Mouse (Mus musculus) cerebellum, adult 2 months (tissue): ENCODE measurements around the gene Krt80. TPM values are rescaled to one million over a fixed set of nuclear protein-coding genes. Genes with fewer than 3 reads are reported as not detected.

ENCODE experiments used
- DNase-seq, 2 experiments: peaks; one replicate each; pipeline ENCODE4 v3.0.0; 2021
- H3K27ac ChIP-seq: fragments of 200-500 bp; 2 replicates; pipeline ENCODE4 v1.5.1; 2012; ENCODE audit warnings: low read length, control low read depth, inconsistent platforms; ENCODE audit not compliant: insufficient read depth
- H3K27me3 ChIP-seq: fragments of 200-500 bp; 2 replicates; pipeline ENCODE4 v1.6.1; 2012; ENCODE audit warnings: inconsistent platforms, mild to moderate bottlenecking, low read length, moderate library complexity; ENCODE audit not compliant: control insufficient read depth, insufficient read depth
- H3K4me1 ChIP-seq: fragments of 200-500 bp; 2 replicates; pipeline ENCODE4 v1.6.1; 2011; ENCODE audit warnings: low read length; ENCODE audit not compliant: control insufficient read depth, insufficient read depth
- H3K4me3 ChIP-seq: fragments of 200-500 bp; replicated peaks from 2 replicates; pipeline ENCODE3; 2011; ENCODE audit warnings: mild to moderate bottlenecking, low read depth, low read length, control low read depth; ENCODE audit not compliant: insufficient read depth
- CTCF ChIP-seq: fragments of 200-500 bp; IDR thresholded peaks from 2 replicates; pipeline ENCODE4 v1.5.1; 2011; ENCODE audit warnings: low read depth, mild to moderate bottlenecking, control low read depth, low read length, moderate library complexity, borderline replicate concordance; ENCODE audit not compliant: insufficient read depth
- POLR2A ChIP-seq: fragments of 200-500 bp; IDR thresholded peaks from 2 replicates; pipeline ENCODE4 v1.6.1; 2011; ENCODE audit warnings: low read length, control low read depth, borderline replicate concordance; ENCODE audit not compliant: insufficient read depth
- WGBS: fragments of 180-500 bp; shearing (Covaris S2); methylation state at CpG from one replicate; pipeline ENCODE4 v1.1.7; 2018; 5-methylcytosine and 5-hydroxymethylcytosine counted together
- polyA plus RNA-seq: library from polyadenylated mRNA; depleted of rRNA; stranded (reverse); fragments of >200 nt; gene quantifications from 2 replicates; pipeline ENCODE4 v1.2.3, GENCODE M21; 2012

The Krt80 gene
- polyA plus RNA-seq, 1 experiment, result 0.05 TPM

DNA sequence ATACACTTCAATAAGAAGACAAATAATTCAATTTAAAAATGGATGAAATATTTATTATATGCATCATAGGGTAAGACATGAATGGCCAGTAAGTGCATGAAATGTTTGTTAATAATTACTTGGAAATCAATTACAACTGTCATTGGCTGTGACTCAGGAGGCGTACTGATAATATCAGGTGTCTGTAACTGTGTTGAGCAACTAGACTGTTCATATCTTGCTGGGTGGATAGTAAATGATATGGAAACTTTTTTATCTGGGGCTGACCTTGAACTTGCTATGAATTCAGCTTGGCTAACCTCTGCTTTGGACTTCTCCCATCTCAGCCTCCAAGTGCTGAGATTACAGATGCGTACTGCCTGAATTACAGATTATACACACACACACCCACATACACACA, 27.7 kb upstream of the Krt80 start:
- DNase-seq, result no peak
- WGBS, result 97% methylated on average over 2 of the region's 2 CpGs
- H3K27me3 ChIP-seq, result no peaks in the 10 kb centered on the region
- TF ChIP-seq POLR2A (no peak), CTCF (no peak)
- no peak overlapping the region for H3K27ac ChIP-seq
- H3K4me3 ChIP-seq, result no peak overlapping the region
- H3K4me1 ChIP-seq, result no peaks in the 10 kb centered on the region

DNA sequence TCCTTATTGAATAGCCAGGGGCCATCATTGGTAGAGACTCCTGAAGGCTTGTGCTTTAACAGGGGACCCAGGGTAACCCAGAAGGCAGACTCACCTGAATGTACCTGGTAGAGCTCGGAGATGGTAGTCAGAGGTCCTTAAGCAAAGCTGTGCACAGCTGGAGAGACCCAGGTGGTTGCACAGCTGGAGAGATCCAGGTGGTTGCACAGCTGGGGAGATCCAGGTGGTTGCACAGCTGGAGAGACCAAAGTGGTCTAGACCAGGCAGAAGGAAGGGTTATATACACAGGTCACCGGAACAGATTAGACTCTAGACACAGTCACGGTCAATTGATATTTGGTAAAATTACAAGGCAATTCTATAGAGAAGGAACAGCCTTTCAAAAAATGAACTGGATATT, 27.0 kb upstream of the Krt80 start:
- Histone ChIP-seq H3K4me1 (no peaks in the 10 kb centered on the region), H3K4me3 (no peak overlapping the region), H3K27me3 (no peaks in the 10 kb centered on the region), H3K27ac (no peak overlapping the region)
- DNase-seq, result no peak
- WGBS, result 85% methylated on average over 3 of the region's 3 CpGs
- TF ChIP-seq CTCF, result no peak
- no peak for TF ChIP-seq POLR2A

DNA sequence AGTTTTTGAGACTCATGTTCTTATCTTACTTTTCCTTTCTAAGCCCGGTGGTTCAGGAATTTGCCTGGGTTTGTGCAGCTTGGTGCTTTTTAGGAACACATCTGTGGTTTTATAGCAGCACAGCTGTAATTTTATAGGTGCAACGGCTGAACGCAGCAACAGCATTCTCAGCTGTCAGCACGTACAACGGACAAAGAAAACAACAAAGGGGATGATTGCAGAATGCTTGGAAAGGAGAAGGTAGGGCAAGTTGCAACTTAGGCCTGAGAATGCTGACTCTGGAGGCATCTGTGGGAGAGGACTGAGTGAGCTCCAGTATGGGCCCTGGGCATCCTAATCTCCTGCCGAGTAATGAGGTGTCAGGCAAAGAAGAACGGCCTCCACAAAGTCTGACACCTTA, 26.5 kb upstream of the Krt80 start:
- no peak overlapping the region for H3K27ac ChIP-seq
- DNase-seq, result no peak
- H3K4me3 ChIP-seq, result no peak overlapping the region
- WGBS, result 88% methylated on average over 7 of the region's 7 CpGs
- no peaks in the 10 kb centered on the region for H3K27me3 ChIP-seq
- no peak for TF ChIP-seq CTCF
- TF ChIP-seq POLR2A, result no peak
- H3K4me1 ChIP-seq, result no peaks in the 10 kb centered on the region

DNA sequence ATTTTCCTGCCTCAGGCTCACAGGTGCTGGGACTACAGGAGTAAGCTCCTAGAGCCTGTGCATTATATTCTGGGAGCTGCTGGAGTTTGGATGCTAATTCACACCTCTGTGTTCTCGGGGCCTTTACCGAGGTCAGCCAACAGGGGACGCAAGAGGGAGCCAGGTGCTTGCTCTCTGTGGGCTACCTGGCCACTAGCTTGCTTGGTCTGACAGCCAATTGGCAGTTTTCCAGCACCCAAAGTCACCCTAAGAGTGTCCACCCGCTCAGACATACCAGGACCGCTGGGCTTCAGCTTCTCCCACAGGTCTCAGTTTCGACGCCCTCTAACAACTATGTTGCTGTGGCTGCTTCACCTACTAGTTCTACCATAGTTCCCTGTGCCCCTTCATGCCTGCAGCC, 24.9 kb upstream of the Krt80 start:
- Histone ChIP-seq H3K27me3 (no peaks in the 10 kb centered on the region), H3K27ac (no peak overlapping the region), H3K4me1 (no peaks in the 10 kb centered on the region), H3K4me3 (no peak overlapping the region)
- no peak for DNase-seq
- TF ChIP-seq CTCF, result peak; percentile 33; the same call in 1 of the 2 replicates
- no peak for TF ChIP-seq POLR2A
- WGBS, result 53% methylated on average over 7 of the region's 7 CpGs

DNA sequence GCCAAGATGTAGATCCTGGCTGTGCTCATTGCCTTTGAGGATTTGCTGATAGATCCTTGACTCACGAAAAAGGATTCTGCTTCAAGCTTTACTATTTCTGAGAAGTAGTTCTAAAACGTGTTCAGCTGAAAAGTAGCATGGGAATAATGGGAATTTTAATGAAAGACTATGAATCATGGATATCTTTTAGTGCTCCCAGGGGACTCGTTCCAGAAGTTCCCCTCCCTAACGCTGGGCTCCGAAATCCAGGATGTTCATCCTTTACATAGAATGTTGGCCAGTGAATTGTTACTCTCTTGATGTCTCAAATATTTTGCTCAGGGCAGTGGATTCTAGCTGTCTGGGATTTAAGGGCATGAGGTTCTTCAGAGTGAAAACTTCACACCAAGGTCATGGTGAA, 22.3 kb upstream of the Krt80 start:
- no peak for DNase-seq
- no peak for TF ChIP-seq CTCF
- TF ChIP-seq POLR2A, result no peak
- Histone ChIP-seq H3K27me3 (no peaks in the 10 kb centered on the region), H3K4me3 (no peak overlapping the region), H3K4me1 (no peaks in the 10 kb centered on the region), H3K27ac (no peak overlapping the region)
- 91% methylated on average over 5 of the region's 5 CpGs for WGBS

DNA sequence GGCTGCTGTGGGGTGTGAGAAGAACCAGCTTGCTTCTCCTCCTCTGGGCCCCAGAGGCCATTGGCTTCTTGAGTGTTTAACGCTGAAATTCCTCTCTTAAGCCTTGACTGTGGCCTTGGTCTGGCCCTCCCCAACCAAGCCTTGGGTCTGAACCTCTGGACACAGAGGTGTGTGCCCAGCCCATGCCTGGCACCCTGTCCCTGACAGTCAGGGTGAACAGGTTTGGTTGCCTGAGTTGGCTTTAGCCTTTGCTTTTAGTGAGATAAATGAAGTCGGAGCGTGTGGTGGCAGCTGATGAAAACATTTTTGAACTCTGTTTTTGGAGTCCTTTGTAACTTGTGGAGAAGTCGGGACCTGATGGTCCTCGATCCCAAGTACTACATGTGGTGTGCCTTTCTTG, 20.2 kb upstream of the Krt80 start:
- no peak overlapping the region for H3K4me3 ChIP-seq
- WGBS, result 92% methylated on average over 5 of the region's 5 CpGs
- TF ChIP-seq POLR2A (no peak), CTCF (no peak)

DNA sequence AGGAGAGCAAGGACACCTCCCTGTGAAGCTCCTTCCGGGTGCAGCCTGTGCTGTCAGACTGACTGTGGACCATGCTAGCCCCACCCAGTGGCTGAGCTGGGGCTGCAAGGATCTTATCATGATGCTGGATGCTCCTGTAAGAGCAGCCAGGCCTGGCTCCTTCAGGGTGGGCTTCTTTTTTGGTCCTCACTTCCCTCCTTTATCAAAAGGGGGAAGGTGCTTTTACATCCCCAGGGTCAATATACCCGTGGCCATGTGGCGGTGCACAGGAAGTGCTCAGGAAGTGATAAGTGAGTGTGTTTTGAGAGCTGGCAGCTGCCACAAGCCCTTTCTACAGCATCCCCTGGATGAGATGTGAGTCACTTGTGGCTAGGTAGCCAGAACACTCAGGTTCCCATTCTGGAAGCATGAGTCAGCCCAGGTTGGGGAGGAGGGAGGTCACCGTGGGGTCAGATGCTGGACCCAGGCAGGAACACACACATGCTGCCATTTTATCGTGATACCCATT, 18.1 kb upstream of the Krt80 start:
- no peaks in the 10 kb centered on the region for H3K27me3 ChIP-seq
- H3K4me1 ChIP-seq, result peaks cover 7% of the 10 kb centered on the region
- TF ChIP-seq POLR2A (no peak), CTCF (0 out of 2 replicates have a peak, but pooled peaks have one; percentile 7)
- no peak overlapping the region for H3K27ac ChIP-seq
- no peak for DNase-seq
- H3K4me3 ChIP-seq, result no peak overlapping the region
- WGBS, result 71% methylated on average over 5 of the region's 5 CpGs

More for the DNA sequence above, 20.2 kb upstream of the Krt80 start:
- no peak overlapping the region for H3K27ac ChIP-seq
- H3K4me1 ChIP-seq, result no peaks in the 10 kb centered on the region; the same call in none of the 2 replicates
- H3K27me3 ChIP-seq, result no peaks in the 10 kb centered on the region
- DNase-seq, result no peak

DNA sequence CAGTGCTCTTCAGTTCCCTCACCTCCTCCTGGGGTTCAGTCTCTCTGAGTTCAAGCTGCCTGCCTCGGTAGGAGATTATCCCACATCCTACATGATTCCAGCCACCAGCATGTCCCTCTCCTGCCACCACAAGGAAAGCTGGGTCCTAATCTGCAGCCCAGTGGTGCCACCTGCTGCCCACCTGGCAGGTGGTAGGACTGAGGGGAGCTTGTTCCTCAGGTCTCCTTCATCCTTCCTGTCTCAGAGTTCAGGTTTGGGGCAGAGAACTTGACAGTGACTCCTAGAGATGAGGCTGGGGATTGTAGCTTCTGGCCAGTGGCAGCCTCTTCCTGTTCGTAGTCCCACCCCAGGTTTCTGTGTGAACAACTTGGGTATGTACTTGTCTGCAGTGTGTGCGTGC, 17.2 kb upstream of the Krt80 start:
- no peak for DNase-seq
- Histone ChIP-seq H3K4me1 (peaks cover 12% of the 10 kb centered on the region), H3K4me3 (no peak overlapping the region), H3K27ac (no peak overlapping the region), H3K27me3 (no peaks in the 10 kb centered on the region)
- WGBS, result 73% methylated on average over 3 of the region's 3 CpGs
- no peak for TF ChIP-seq POLR2A
- peak; percentile 56; the same call in 1 of the 2 replicates for TF ChIP-seq CTCF

DNA sequence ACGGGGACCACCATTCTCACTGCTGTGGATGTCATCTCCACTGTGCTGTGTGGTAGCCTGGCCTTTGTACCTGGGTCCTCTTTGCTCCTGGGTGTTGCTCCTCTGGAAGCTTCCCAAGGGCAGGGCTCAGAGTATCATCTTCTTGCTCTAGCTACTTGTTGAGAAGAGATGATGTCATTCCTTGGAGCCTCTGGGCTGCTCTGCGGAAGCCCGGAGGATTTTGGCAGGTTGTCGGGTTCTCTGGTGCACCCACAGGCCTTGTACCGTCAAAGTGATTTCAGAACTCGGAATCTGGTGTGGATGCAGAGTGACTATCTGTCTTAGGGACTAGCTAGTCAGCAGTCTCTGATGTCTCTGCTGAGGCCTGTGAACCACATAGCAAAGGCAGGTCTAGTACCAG, 15.1 kb upstream of the Krt80 start:
- Histone ChIP-seq H3K27me3 (no peaks in the 10 kb centered on the region), H3K4me1 (peaks cover 12% of the 10 kb centered on the region), H3K27ac (no peak overlapping the region), H3K4me3 (no peak overlapping the region)
- DNase-seq, result no peak
- TF ChIP-seq POLR2A, result no peak
- no peak for TF ChIP-seq CTCF
- WGBS, result 53% methylated on average over 6 of the region's 6 CpGs
